Mouse (Mus musculus): Measurements from ENCODE around the gene Fam198b. TPM values are rescaled to one million over a fixed set of nuclear protein-coding genes. Genes with fewer than 3 reads are reported as not detected.

Gene Fam198b
- polyA plus RNA-seq, 1 experiment = 1.5 TPM

DNA sequence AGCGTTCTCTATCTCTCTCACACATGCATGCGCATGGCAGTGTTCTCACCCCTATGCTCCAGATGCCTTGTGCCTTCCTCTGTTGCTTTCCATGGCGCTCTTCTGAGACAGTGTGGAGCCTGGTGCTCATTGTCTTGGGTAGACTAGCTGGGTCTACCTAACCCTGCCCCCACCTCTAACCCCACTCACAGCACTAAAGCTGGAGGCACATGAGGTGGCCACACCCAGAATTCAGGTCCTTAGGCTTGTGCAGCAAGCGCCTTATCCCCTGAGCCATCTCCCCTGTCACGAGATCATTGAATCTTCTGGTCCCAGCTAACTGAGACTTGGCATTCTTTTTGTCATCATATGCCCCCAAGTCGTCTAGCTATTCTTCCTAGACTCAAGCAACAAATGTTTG is 17.0 kb downstream of the Fam198b start:
- Histone ChIP-seq H3K4me1 (replicated peaks; ENCODE audit: control insufficient read depth, insufficient read depth, low read length) (no peaks in the 10 kb centered on the region), H3K4me3 (ENCODE audit: control insufficient read depth, insufficient read depth, low read length) (no peak overlapping the region), H3K27ac (ENCODE audit: control insufficient read depth, insufficient read depth, low read length) (no peak overlapping the region), H3K27me3 (ENCODE audit: control insufficient read depth, insufficient read depth, low read length) (no peaks in the 10 kb centered on the region), H3K36me3 (ENCODE audit: control insufficient read depth, insufficient read depth, low read length) (no peaks in the 10 kb centered on the region)
- no peak for DNase-seq
- TF ChIP-seq POLR2A (IDR thresholded peaks at IDR 0.05; ENCODE audit: control insufficient read depth, extremely low read depth, insufficient read depth, low read length, poor library complexity) (no peak), CTCF (IDR thresholded peaks at IDR 0.05; ENCODE audit: borderline replicate concordance, control insufficient read depth, extremely low read depth, insufficient read depth, low read length, poor library complexity) (no peak)
- WGBS = 95% methylated on average over 6 of the region's 6 CpGs

DNA sequence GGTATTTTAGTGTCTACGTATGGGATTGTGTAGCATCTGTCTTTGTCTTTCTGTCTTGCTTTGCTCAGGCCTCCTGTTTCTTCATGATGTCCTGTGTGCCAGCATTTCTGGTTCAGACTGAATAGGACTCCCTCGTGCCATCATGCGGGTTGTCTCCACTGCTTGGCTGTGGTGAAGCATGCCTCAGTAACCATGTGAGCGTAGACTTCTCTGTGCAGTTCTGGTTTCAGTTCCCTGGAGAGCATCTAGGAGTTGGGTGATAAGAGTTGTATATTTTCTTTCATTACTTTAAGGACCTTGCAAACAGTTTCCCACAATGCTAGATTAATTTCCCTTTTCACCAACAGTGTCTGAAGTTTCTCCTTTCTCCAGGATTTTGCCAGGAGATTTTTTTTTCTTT is 17.4 kb downstream of the Fam198b start:
- Histone ChIP-seq H3K4me3 (ENCODE audit: control insufficient read depth, insufficient read depth, low read length) (no peak overlapping the region), H3K27me3 (ENCODE audit: control insufficient read depth, insufficient read depth, low read length) (no peaks in the 10 kb centered on the region), H3K4me1 (replicated peaks; ENCODE audit: control insufficient read depth, insufficient read depth, low read length) (no peaks in the 10 kb centered on the region), H3K36me3 (ENCODE audit: control insufficient read depth, insufficient read depth, low read length) (no peaks in the 10 kb centered on the region), H3K27ac (ENCODE audit: control insufficient read depth, insufficient read depth, low read length) (no peak overlapping the region)
- DNase-seq = no peak
- TF ChIP-seq CTCF (IDR thresholded peaks at IDR 0.05; ENCODE audit: borderline replicate concordance, control insufficient read depth, extremely low read depth, insufficient read depth, low read length, poor library complexity) = no peak
- no peak for TF ChIP-seq POLR2A (IDR thresholded peaks at IDR 0.05; ENCODE audit: control insufficient read depth, extremely low read depth, insufficient read depth, low read length, poor library complexity)
- WGBS = 74% methylated on average over 4 of the region's 4 CpGs

DNA sequence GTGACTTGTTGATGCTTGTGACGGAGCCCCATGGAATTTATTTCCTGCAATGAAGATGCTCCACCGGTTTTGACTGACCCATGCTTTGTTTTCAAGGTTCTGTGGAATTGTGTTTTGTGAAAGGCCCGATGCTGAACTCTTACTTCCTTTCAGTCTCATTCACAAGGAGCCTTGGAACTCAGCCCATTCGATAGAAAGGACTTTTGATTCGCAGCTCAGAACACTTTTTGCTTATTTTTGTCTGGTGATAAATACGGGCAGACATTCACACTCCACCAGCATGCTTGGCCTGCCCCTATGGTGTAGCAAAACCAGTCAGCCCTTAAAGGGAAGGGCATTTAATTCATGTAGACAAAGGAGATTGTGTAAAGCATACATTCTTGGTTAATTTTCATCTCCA is 19.5 kb downstream of the Fam198b start:
- no peak for DNase-seq
- TF ChIP-seq CTCF (IDR thresholded peaks at IDR 0.05; ENCODE audit: borderline replicate concordance, control insufficient read depth, extremely low read depth, insufficient read depth, low read length, poor library complexity) (no peak), POLR2A (IDR thresholded peaks at IDR 0.05; ENCODE audit: control insufficient read depth, extremely low read depth, insufficient read depth, low read length, poor library complexity) (no peak)
- H3K4me3 ChIP-seq (ENCODE audit: control insufficient read depth, insufficient read depth, low read length) = no peak overlapping the region
- H3K36me3 ChIP-seq (ENCODE audit: control insufficient read depth, insufficient read depth, low read length) = no peaks in the 10 kb centered on the region
- 80% methylated on average over 6 of the region's 6 CpGs for WGBS
- no peaks in the 10 kb centered on the region for H3K27me3 ChIP-seq (ENCODE audit: control insufficient read depth, insufficient read depth, low read length)
- no peak overlapping the region for H3K27ac ChIP-seq (ENCODE audit: control insufficient read depth, insufficient read depth, low read length)
- no peaks in the 10 kb centered on the region for H3K4me1 ChIP-seq (replicated peaks; ENCODE audit: control insufficient read depth, insufficient read depth, low read length)

DNA sequence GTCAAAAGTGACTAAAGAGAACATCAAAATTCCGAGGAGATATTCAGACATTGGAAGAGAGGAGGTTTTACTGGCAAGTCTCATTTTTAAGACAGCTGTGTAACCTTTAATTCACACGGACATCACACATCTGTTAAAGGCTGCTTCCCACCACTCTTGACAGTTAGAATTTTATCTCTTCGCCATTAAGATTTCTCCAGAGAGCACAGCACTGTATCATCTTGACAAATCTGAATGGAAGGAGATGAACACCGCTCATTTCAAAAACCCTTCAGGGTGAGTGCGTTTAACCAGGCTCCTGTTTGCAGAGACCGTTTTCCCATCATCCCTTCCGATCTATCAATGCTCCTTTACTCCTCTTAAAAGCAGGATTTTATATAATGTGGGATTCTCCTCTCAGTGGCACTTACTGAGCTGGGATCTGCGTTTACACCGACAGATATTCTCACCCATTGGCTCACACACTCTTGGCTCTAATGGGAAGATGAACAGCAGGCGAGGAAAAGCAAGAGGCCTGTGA is 20.0 kb downstream of the Fam198b start:
- Histone ChIP-seq H3K4me1 (replicated peaks; ENCODE audit: control insufficient read depth, insufficient read depth, low read length) (no peaks in the 10 kb centered on the region), H3K27ac (ENCODE audit: control insufficient read depth, insufficient read depth, low read length) (no peak overlapping the region), H3K36me3 (ENCODE audit: control insufficient read depth, insufficient read depth, low read length) (no peaks in the 10 kb centered on the region), H3K4me3 (ENCODE audit: control insufficient read depth, insufficient read depth, low read length) (no peak overlapping the region), H3K27me3 (ENCODE audit: control insufficient read depth, insufficient read depth, low read length) (no peaks in the 10 kb centered on the region)
- DNase-seq = no peak
- 93% methylated on average over 10 of the region's 10 CpGs for WGBS
- TF ChIP-seq CTCF (IDR thresholded peaks at IDR 0.05; ENCODE audit: borderline replicate concordance, control insufficient read depth, extremely low read depth, insufficient read depth, low read length, poor library complexity) (no peak), POLR2A (IDR thresholded peaks at IDR 0.05; ENCODE audit: control insufficient read depth, extremely low read depth, insufficient read depth, low read length, poor library complexity) (no peak)

DNA sequence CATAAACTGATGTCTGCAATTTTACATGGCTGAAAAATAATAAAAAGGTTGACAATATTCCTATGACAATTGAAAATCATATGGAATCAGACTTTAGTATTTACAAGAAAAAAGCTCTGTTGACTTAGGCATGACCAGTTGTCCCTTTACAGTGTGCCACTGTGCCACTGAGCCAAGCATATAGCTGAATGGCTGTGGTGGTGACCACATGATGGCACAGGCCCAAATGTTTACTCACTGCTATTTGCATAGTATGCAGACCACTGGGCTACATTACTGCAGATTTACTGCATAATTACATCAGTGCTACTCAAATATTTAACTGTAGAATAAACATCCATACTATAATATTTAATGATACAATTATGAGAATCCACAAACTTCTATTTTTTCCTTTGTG is 21.1 kb downstream of the Fam198b start:
- no peak for DNase-seq
- Histone ChIP-seq H3K4me1 (replicated peaks; ENCODE audit: control insufficient read depth, insufficient read depth, low read length) (no peaks in the 10 kb centered on the region), H3K27ac (ENCODE audit: control insufficient read depth, insufficient read depth, low read length) (no peak overlapping the region), H3K27me3 (ENCODE audit: control insufficient read depth, insufficient read depth, low read length) (no peaks in the 10 kb centered on the region), H3K36me3 (ENCODE audit: control insufficient read depth, insufficient read depth, low read length) (no peaks in the 10 kb centered on the region), H3K4me3 (ENCODE audit: control insufficient read depth, insufficient read depth, low read length) (no peak overlapping the region)
- TF ChIP-seq POLR2A (IDR thresholded peaks at IDR 0.05; ENCODE audit: control insufficient read depth, extremely low read depth, insufficient read depth, low read length, poor library complexity) (no peak), CTCF (IDR thresholded peaks at IDR 0.05; ENCODE audit: borderline replicate concordance, control insufficient read depth, extremely low read depth, insufficient read depth, low read length, poor library complexity) (no peak)

DNA sequence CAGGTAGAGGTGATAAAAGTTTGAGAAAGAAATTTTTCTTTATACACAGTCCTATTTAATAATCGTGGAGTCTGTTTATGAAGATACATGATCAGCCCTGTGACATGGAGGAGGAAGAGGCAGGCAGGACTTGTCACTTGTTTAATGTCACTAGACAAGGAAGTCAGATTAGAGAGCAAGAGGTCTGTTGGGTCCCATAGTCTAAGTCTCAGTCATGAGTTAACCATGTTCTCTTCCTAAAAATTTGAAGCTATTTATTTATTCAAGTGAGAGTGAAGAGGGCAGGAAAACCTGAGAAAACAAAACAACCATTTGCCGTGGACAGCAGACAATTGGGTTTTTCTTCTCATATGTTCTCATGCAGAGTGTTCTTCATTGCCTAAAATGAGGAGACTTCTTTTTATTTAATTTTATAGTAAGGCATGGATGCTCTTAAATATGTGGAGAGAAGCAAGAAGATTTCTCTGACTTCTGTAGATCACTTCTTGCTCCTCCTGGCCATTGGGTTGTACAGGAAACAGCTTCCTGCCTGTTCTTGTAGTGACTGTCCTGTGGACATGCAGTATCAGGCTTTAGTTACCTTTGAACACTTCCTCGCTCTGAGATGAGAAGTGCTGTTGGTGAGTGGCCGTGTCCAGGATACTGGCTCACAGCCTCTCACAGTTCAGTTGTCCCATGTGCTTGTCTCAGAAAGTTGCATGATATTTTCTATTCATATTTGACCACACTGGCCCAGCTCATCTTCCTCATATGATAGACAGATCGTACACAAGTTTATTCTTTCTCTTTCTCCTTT is 22.1 kb downstream of the Fam198b start:
- Histone ChIP-seq H3K27ac (ENCODE audit: control insufficient read depth, insufficient read depth, low read length) (no peak overlapping the region), H3K27me3 (ENCODE audit: control insufficient read depth, insufficient read depth, low read length) (no peaks in the 10 kb centered on the region), H3K4me3 (ENCODE audit: control insufficient read depth, insufficient read depth, low read length) (no peak overlapping the region), H3K4me1 (replicated peaks; ENCODE audit: control insufficient read depth, insufficient read depth, low read length) (no peaks in the 10 kb centered on the region), H3K36me3 (ENCODE audit: control insufficient read depth, insufficient read depth, low read length) (no peaks in the 10 kb centered on the region)
- no peak for DNase-seq
- 14% methylated on average over 5 of the region's 5 CpGs for WGBS
- TF ChIP-seq CTCF (IDR thresholded peaks at IDR 0.05; ENCODE audit: borderline replicate concordance, control insufficient read depth, extremely low read depth, insufficient read depth, low read length, poor library complexity) (no peak), POLR2A (IDR thresholded peaks at IDR 0.05; ENCODE audit: control insufficient read depth, extremely low read depth, insufficient read depth, low read length, poor library complexity) (no peak)

Data from thymus, adult 2 months (tissue).